Mouse (Mus musculus) small intestine, adult 2 months (tissue): ENCODE data around the gene Rap1gap2.

Experiments
- CTCF ChIP-seq: fragments of 200-500 bp; IDR thresholded peaks from 2 replicates; pipeline ENCODE4 v1.5.1; 2012; ENCODE audit warnings: low read depth, mild to moderate bottlenecking, control low read depth, inconsistent platforms, low read length, moderate library complexity, mixed read lengths; ENCODE audit not compliant: insufficient replicate concordance, insufficient read length; ENCODE audit errors: extremely low read depth
- POLR2A ChIP-seq: fragments of 200-500 bp; IDR thresholded peaks from 2 replicates; pipeline ENCODE4 v1.6.1; 2012; ENCODE audit warnings: low read depth, mild to moderate bottlenecking, control low read depth, inconsistent platforms, low read length, moderate library complexity

DNA sequence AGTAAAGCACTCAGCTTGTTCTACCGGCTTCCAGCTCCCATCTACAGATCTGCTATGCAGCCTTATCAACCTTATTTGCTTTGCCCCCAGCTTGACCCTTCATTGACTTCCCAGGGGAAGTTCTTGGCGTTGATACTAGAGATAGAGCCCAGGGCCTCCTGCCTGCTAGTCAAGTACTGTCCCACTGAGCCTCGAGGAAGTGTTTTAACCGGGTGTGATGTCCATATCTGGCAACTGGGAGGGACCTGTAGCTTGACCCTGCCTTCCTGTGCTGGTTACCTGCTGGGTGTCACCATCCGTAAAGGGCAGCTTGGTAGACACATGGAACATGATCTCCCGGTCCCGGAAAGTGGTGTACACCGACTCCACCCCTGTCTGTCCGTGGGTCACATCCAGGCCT is 196.6 kb downstream of the Rap1gap2 start:
- TF ChIP-seq CTCF (no peak), POLR2A (no peak)
